Mouse (Mus musculus): ENCODE measurements around the gene Spag16.

GRCm38 (mm10) chr1:69826806-69827703, at the start of gene Spag16:
- TF ChIP-seq ZC3H11A (IDR thresholded peaks at IDR 0.05; ENCODE audit: borderline replicate concordance, low read depth, low read length) (no peak), MAFK (IDR thresholded peaks at IDR 0.05; ENCODE audit: insufficient read depth, low read depth, low read length) (no peak), ZNF384 (IDR thresholded peaks at IDR 0.05; ENCODE audit: low read depth, low read length) (no peak), CHD2 (IDR thresholded peaks at IDR 0.05; ENCODE audit: low read depth, low read length) (peak; percentile 96)

Data from ES-E14 (cell line).